Mouse (Mus musculus): ENCODE measurements around the gene Gmpr.

Gene Gmpr

GRCm38 (mm10) chr13:45546946-45547345 is 39.7 kb downstream of the Gmpr start:
- no peak for DNase-seq

- no peak for DNase-seq
Observed at GRCm38 (mm10) chr13:45547549-45547948, 40.3 kb downstream of the Gmpr start.

- no peak for DNase-seq
Observed at GRCm38 (mm10) chr13:45553674-45554073, 46.4 kb downstream of the Gmpr start.

- DNase-seq, result no peak
Observed at GRCm38 (mm10) chr13:45558367-45558766, 51.1 kb downstream of the Gmpr start.

- DNase-seq, result no peak
Observed at GRCm38 (mm10) chr13:45559258-45559657, 52.0 kb downstream of the Gmpr start.

- DNase-seq, result no peak
Observed at GRCm38 (mm10) chr13:45560543-45560942, 53.3 kb downstream of the Gmpr start.

GRCm38 (mm10) chr13:45562011-45562410 is 54.8 kb downstream of the Gmpr start:
- no peak for DNase-seq

GRCm38 (mm10) chr13:45564946-45565345 is 57.7 kb downstream of the Gmpr start:
- no peak for DNase-seq

GRCm38 (mm10) chr13:45569932-45570331 is 62.7 kb downstream of the Gmpr start:
- no peak for DNase-seq

- DNase-seq, result peak; percentile 82 to 86
Observed at GRCm38 (mm10) chr13:45571795-45572262, 64.6 kb downstream of the Gmpr start.

GRCm38 (mm10) chr13:45572768-45573167 is 65.5 kb downstream of the Gmpr start:
- peak; percentile 71 to 72 for DNase-seq

- DNase-seq, result no peak
Observed at GRCm38 (mm10) chr13:45576185-45576584, 68.9 kb downstream of the Gmpr start.

GRCm38 (mm10) chr13:45577366-45577765 is 70.1 kb downstream of the Gmpr start:
- DNase-seq, result no peak

GRCm38 (mm10) chr13:45577784-45578183 is 70.5 kb downstream of the Gmpr start:
- DNase-seq, result no peak

- no peak for DNase-seq
Observed at GRCm38 (mm10) chr13:45579751-45580150, 72.5 kb downstream of the Gmpr start.

GRCm38 (mm10) chr13:45582294-45582693 is 75.0 kb downstream of the Gmpr start:
- no peak for DNase-seq

GRCm38 (mm10) chr13:45583061-45583460 is 75.8 kb downstream of the Gmpr start:
- DNase-seq, result no peak

- DNase-seq, result no peak
Observed at GRCm38 (mm10) chr13:45590898-45591297, 83.7 kb downstream of the Gmpr start.

GRCm38 (mm10) chr13:45593914-45594313 is 86.7 kb downstream of the Gmpr start:
- DNase-seq, result no peak

- no peak for DNase-seq
Observed at GRCm38 (mm10) chr13:45595416-45595815, 88.2 kb downstream of the Gmpr start.

- no peak for DNase-seq
Observed at GRCm38 (mm10) chr13:45599831-45600230, 92.6 kb downstream of the Gmpr start.

- no peak for DNase-seq
Observed at GRCm38 (mm10) chr13:45600443-45600842, 93.2 kb downstream of the Gmpr start.
